Mouse (Mus musculus): ENCODE measurements around the gene Elavl3. TPM values are rescaled to one million over a fixed set of nuclear protein-coding genes. Genes with fewer than 3 reads are reported as not detected.

The Elavl3 gene
- polyA plus RNA-seq, 1 experiment from 2014 or later: 146 TPM

GRCm38 (mm10) chr9:22053657-22054056 lies 1.8 kb upstream of the Elavl3 start:
- no peak overlapping the region for H3K9ac ChIP-seq (replicated peaks; ENCODE audit: low read depth, low read length)
- no peak overlapping the region for H3K27ac ChIP-seq (ENCODE audit: low read depth, low read length)
- peaks cover 10% of the 10 kb centered on the region for H3K4me1 ChIP-seq (ENCODE audit: control insufficient read depth, insufficient read depth, low read length)
- no peaks in the 10 kb centered on the region for H3K9me3 ChIP-seq (ENCODE audit: control insufficient read depth, low read length)
- 0 out of 2 replicates have a peak, but pooled peaks cover 4% of the 10 kb centered on the region for H3K36me3 ChIP-seq (ENCODE audit: control insufficient read depth, insufficient read depth, low read length)
- no peaks in the 10 kb centered on the region; the same call in 1 of the 2 replicates for H3K27me3 ChIP-seq (ENCODE audit: control insufficient read depth, insufficient read depth, low read length)
- no peak overlapping the region for H3K4me2 ChIP-seq (ENCODE audit: low read depth, low read length)
- WGBS: 40% methylated on average over 6 of the region's 7 CpGs
- H3K4me3 ChIP-seq (ENCODE audit: low read depth, low read length): no peak overlapping the region
- no peak for ATAC-seq (ENCODE audit: low read depth)

GRCm38 (mm10) chr9:22051161-22051957 lies 464 bp downstream of the Elavl3 start:
- peak overlapping the region; percentile 93 for H3K9ac ChIP-seq (replicated peaks; ENCODE audit: low read depth, low read length)
- under 1% methylated on average over 65 of the region's 67 CpGs for WGBS
- H3K4me1 ChIP-seq (ENCODE audit: control insufficient read depth, insufficient read depth, low read length): peaks cover 26% of the 10 kb centered on the region
- peak overlapping the region; percentile 92 for H3K4me3 ChIP-seq (ENCODE audit: low read depth, low read length)
- peak; percentile 47 for ATAC-seq (ENCODE audit: low read depth)
- no peaks in the 10 kb centered on the region for H3K36me3 ChIP-seq (ENCODE audit: control insufficient read depth, insufficient read depth, low read length)
- H3K9me3 ChIP-seq (ENCODE audit: control insufficient read depth, low read length): no peaks in the 10 kb centered on the region
- peak overlapping the region; percentile 94 for H3K27ac ChIP-seq (ENCODE audit: low read depth, low read length)
- H3K4me2 ChIP-seq (ENCODE audit: low read depth, low read length): peak overlapping the region; percentile 74
- no peaks in the 10 kb centered on the region; the same call in 1 of the 2 replicates for H3K27me3 ChIP-seq (ENCODE audit: control insufficient read depth, insufficient read depth, low read length)

- Histone ChIP-seq H3K4me2 (ENCODE audit: low read depth, low read length) (peak overlapping the region; percentile 74), H3K4me1 (ENCODE audit: control insufficient read depth, insufficient read depth, low read length) (peaks cover 26% of the 10 kb centered on the region), H3K9me3 (ENCODE audit: control insufficient read depth, low read length) (no peaks in the 10 kb centered on the region), H3K27me3 (ENCODE audit: control insufficient read depth, insufficient read depth, low read length) (no peaks in the 10 kb centered on the region; the same call in 1 of the 2 replicates), H3K27ac (ENCODE audit: low read depth, low read length) (peak overlapping the region; percentile 94), H3K4me3 (ENCODE audit: low read depth, low read length) (peak overlapping the region; percentile 92), H3K36me3 (ENCODE audit: control insufficient read depth, insufficient read depth, low read length) (no peaks in the 10 kb centered on the region), H3K9ac (replicated peaks; ENCODE audit: low read depth, low read length) (peak overlapping the region; percentile 93)
- ATAC-seq (ENCODE audit: low read depth): peak; percentile 26
- WGBS: under 1% methylated on average over 35 of the region's 43 CpGs
Measured at GRCm38 (mm10) chr9:22050351-22050889, 1.4 kb downstream of the Elavl3 start.

- peak overlapping the region; percentile 94 for H3K27ac ChIP-seq (ENCODE audit: low read depth, low read length)
- peak overlapping the region; percentile 93 for H3K9ac ChIP-seq (replicated peaks; ENCODE audit: low read depth, low read length)
- H3K4me1 ChIP-seq (ENCODE audit: control insufficient read depth, insufficient read depth, low read length): peaks cover 26% of the 10 kb centered on the region
- no peaks in the 10 kb centered on the region for H3K36me3 ChIP-seq (ENCODE audit: control insufficient read depth, insufficient read depth, low read length)
- H3K4me2 ChIP-seq (ENCODE audit: low read depth, low read length): peak overlapping the region; percentile 74
- ATAC-seq (ENCODE audit: low read depth): no peak
- peak overlapping the region; percentile 92 for H3K4me3 ChIP-seq (ENCODE audit: low read depth, low read length)
- no peaks in the 10 kb centered on the region; the same call in 1 of the 2 replicates for H3K27me3 ChIP-seq (ENCODE audit: control insufficient read depth, insufficient read depth, low read length)
- WGBS: 17% methylated on average over 4 of the region's 4 CpGs
- H3K9me3 ChIP-seq (ENCODE audit: control insufficient read depth, low read length): no peaks in the 10 kb centered on the region
Measured at GRCm38 (mm10) chr9:22049721-22050270, 2.0 kb downstream of the Elavl3 start.

GRCm38 (mm10) chr9:22049315-22049714 lies 2.5 kb downstream of the Elavl3 start:
- 66% methylated on average over 11 of the region's 11 CpGs for WGBS
- Histone ChIP-seq H3K4me2 (ENCODE audit: low read depth, low read length) (peak overlapping the region; percentile 74), H3K9me3 (ENCODE audit: control insufficient read depth, low read length) (no peaks in the 10 kb centered on the region), H3K9ac (replicated peaks; ENCODE audit: low read depth, low read length) (peak overlapping the region; percentile 93), H3K36me3 (ENCODE audit: control insufficient read depth, insufficient read depth, low read length) (no peaks in the 10 kb centered on the region), H3K4me3 (ENCODE audit: low read depth, low read length) (peak overlapping the region; percentile 92), H3K4me1 (ENCODE audit: control insufficient read depth, insufficient read depth, low read length) (peaks cover 26% of the 10 kb centered on the region), H3K27ac (ENCODE audit: low read depth, low read length) (no peak overlapping the region), H3K27me3 (ENCODE audit: control insufficient read depth, insufficient read depth, low read length) (no peaks in the 10 kb centered on the region; the same call in 1 of the 2 replicates)
- no peak for ATAC-seq (ENCODE audit: low read depth)

GRCm38 (mm10) chr9:22047329-22047728 lies 4.5 kb downstream of the Elavl3 start:
- no peaks in the 10 kb centered on the region for H3K9me3 ChIP-seq (ENCODE audit: control insufficient read depth, low read length)
- H3K4me1 ChIP-seq (ENCODE audit: control insufficient read depth, insufficient read depth, low read length): peaks cover 26% of the 10 kb centered on the region
- no peak overlapping the region for H3K27ac ChIP-seq (ENCODE audit: low read depth, low read length)
- ATAC-seq (ENCODE audit: low read depth): no peak
- H3K36me3 ChIP-seq (ENCODE audit: control insufficient read depth, insufficient read depth, low read length): no peaks in the 10 kb centered on the region
- H3K27me3 ChIP-seq (ENCODE audit: control insufficient read depth, insufficient read depth, low read length): no peaks in the 10 kb centered on the region; the same call in 1 of the 2 replicates
- peak overlapping the region; percentile 14; the same call in 1 of the 2 replicates for H3K4me2 ChIP-seq (ENCODE audit: low read depth, low read length)
- H3K9ac ChIP-seq (replicated peaks; ENCODE audit: low read depth, low read length): no peak overlapping the region
- WGBS: 64% methylated on average over 9 of the region's 9 CpGs
- H3K4me3 ChIP-seq (ENCODE audit: low read depth, low read length): no peak overlapping the region

GRCm38 (mm10) chr9:22041832-22042231 lies 10.0 kb downstream of the Elavl3 start:
- Histone ChIP-seq H3K27ac (ENCODE audit: low read depth, low read length) (no peak overlapping the region), H3K27me3 (ENCODE audit: control insufficient read depth, insufficient read depth, low read length) (no peaks in the 10 kb centered on the region), H3K36me3 (ENCODE audit: control insufficient read depth, insufficient read depth, low read length) (no peaks in the 10 kb centered on the region), H3K4me1 (ENCODE audit: control insufficient read depth, insufficient read depth, low read length) (no peaks in the 10 kb centered on the region), H3K4me3 (ENCODE audit: low read depth, low read length) (no peak overlapping the region), H3K4me2 (ENCODE audit: low read depth, low read length) (no peak overlapping the region), H3K9me3 (ENCODE audit: control insufficient read depth, low read length) (no peaks in the 10 kb centered on the region), H3K9ac (replicated peaks; ENCODE audit: low read depth, low read length) (no peak overlapping the region)
- WGBS: 55% methylated on average over 2 of the region's 2 CpGs
- no peak for ATAC-seq (ENCODE audit: low read depth)

GRCm38 (mm10) chr9:22037826-22038225 lies 14.0 kb downstream of the Elavl3 start:
- Histone ChIP-seq H3K36me3 (ENCODE audit: control insufficient read depth, insufficient read depth, low read length) (peaks cover 15% of the 10 kb centered on the region; the same call in 1 of the 2 replicates), H3K27me3 (ENCODE audit: control insufficient read depth, insufficient read depth, low read length) (no peaks in the 10 kb centered on the region), H3K9ac (replicated peaks; ENCODE audit: low read depth, low read length) (no peak overlapping the region), H3K4me2 (ENCODE audit: low read depth, low read length) (no peak overlapping the region), H3K4me1 (ENCODE audit: control insufficient read depth, insufficient read depth, low read length) (peaks cover 10% of the 10 kb centered on the region), H3K27ac (ENCODE audit: low read depth, low read length) (no peak overlapping the region), H3K4me3 (ENCODE audit: low read depth, low read length) (no peak overlapping the region), H3K9me3 (ENCODE audit: control insufficient read depth, low read length) (no peaks in the 10 kb centered on the region)
- no peak for ATAC-seq (ENCODE audit: low read depth)
- 86% methylated on average over 10 of the region's 10 CpGs for WGBS
